Mouse (Mus musculus): ENCODE measurements around the gene Supt6.

- TF ChIP-seq CTCF (IDR thresholded peaks at IDR 0.05; ENCODE audit: control insufficient read depth, insufficient read depth, low read length) (no peak), POLR2A (IDR thresholded peaks at IDR 0.05; ENCODE audit: borderline replicate concordance, control insufficient read depth, low read depth, low read length) (no peak)
Measured at GRCm38 (mm10) chr11:78172034-78172747, 73.6 kb downstream of the Supt6 start.
